Mouse (Mus musculus) monocyte, adult 5-6 weeks (primary cell): Measurements from ENCODE around the gene Spag5. TPM values are rescaled to one million over a fixed set of nuclear protein-coding genes. Genes with fewer than 3 reads are reported as not detected.
A peak's percentile ranks its signal among the peaks of the same experiment; 100 is the strongest.

ENCODE experiments used
- ATAC-seq: fragments of 153-309, 156-312 bp; replicated peaks from 2 replicates; pipeline ENCODE4 v1.8.0; 2017; ENCODE audit warnings: mild to moderate bottlenecking; ENCODE audit not compliant: low TSS enrichment, insufficient number of reproducible peaks, severe bottlenecking, poor library complexity, low FRiP score
- total RNA-seq: library from RNA; stranded (forward); fragments of 200-1000, 200-491, 200-594 nt; gene quantifications from 3 replicates; pipeline ENCODE4 v1.2.3, GENCODE M21; 2017

Gene Spag5
- total RNA-seq, 1 experiment from 2014 or later = 1.4 TPM

DNA sequence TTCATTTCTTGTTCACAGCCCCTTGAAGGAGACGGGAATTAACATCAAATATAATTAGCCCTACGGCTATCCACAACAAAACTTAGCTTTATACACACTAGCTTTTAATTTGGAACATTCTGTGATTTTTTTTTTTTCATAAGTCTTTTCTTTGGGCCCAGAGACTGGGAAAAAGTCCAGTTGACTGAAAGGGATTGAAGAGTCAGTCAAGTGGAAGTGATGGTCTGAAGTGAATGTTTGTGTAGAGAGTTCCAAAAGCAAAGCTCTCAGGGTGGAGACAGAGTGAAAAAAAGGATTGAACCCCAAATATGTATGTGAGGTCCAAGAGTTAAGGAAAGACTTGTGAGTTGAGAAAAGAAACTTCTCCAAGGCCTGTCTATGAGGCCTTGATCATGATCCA lies 17.1 kb downstream of the Spag5 start:
- ATAC-seq = no peak

DNA sequence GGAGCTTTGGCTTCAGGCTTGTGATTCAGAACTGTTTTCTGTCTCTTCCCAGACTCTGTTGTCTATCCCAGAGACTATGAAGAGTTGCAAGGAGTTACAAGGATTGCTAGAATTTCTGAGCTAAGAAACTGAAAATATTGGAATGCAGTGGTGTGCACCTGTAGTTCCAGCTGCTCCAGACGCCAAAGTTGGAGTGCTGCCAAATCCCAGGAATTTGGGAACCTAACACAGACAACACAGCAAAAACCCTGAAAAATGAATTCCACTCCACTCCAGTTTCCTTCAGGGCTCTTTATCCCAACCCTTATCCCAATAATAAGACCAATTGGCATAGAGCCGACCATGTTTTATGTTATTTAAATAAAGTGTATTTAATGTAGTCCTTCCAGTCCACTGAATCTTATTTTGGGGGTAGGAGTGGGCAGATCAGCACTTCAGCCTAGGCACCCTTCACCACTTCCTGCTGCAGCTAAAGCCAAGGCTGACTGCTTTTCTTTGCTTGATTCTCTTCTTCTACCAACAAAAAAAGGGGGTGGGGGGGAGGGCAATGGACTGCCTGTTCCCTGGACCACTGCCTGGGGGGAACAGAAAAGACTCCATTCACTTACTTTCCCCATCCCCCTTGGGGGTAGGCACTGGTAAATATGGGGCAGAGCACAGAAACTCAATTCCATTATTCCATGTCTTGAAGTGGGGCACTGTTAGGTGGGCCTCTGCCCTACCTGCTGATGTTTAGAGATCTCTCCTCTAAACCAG lies 20.9 kb downstream of the Spag5 start:
- ATAC-seq = no peak

DNA sequence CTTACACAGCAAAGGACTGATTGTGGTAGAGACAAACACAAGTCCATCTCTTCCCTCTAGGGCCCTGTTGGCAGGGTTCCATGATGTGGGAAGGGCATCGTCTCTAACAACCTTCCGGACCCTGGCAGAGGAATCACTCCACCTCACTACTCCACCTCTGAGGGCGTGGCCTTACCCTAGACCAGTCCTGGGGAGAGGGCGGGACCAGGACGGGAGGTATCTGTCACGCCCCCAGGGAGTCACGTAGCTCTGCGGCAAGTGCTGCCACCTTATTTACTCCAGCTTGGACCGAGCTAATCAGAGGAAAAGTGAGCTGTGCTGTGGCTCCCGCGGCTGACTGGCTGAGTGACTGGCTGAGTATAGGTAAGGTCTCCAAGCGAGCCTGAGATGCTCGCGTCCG lies 21.5 kb downstream of the Spag5 start, which contains the start of gene Aldoc:
Aldoc (plus strand) TSS at position 109 of the 400 bp plus-strand sequence.
- peak; percentile 90 for ATAC-seq

DNA sequence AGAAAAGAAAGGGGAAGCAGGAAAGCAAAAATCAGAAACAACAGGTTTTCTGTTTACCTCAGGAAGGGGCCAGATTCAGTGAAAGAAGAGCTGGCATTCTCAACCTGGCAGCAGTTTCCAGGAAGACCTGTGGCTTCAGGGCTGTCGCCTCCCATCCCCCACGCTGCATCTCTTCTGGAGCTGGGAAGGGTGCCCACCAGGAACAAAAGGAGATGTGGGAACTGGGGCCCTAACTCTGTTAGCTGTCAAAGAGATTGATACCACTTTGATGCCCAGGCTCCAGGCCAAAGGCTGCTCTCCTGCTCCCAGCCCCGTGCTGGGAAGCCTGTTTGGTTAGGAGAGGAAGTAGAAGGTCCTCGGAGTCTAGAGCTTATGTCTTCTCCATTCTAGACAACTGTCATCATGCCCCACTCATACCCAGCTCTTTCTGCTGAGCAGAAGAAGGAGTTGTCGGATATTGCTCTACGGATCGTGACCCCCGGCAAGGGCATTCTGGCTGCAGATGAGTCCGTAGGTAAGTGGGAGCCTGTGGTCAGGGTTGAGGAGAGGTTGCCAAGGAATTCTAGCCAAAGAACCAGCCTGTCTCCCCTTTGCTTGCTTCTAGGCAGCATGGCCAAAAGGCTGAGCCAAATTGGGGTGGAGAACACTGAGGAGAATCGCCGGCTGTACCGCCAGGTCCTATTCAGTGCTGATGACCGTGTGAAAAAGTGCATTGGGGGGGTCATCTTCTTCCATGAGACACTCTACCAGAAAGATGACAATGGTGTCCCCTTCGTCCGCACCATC lies 22.9 kb downstream of the Spag5 start:
- ATAC-seq = no peak

DNA sequence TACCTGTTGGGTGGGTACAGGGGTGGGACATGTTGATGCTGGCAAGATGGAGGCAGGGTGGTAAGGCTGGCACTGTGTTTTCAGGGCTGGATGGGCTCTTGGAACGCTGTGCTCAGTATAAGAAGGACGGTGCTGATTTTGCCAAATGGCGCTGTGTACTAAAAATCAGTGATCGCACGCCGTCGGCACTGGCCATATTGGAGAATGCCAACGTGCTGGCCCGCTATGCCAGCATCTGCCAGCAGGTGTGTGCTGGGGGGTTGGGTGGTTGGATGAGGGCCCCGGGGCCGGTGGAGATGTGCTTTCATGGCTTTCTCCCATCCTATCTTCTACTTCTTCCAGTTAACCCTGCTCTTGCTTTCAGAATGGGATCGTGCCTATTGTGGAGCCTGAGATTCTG lies 23.6 kb downstream of the Spag5 start:
- ATAC-seq = no peak

DNA sequence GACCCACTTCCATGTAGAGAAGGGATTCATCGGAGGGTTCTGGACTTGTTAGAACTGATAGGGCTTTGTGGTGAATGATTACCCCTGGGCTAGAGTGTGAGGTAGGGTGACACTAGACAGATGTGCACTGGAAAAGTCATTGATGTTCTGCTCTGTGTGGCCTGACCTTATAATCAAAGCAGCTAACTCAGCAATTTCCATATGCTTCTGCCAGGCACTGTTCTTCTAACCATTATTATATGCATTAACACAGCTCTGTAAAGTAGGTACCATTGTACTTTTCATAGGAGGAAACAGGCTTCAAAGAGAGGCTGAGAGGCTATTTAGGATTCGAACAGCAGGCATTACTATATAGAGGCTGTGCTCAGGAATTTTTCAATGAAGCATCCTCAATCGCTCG lies 25.9 kb downstream of the Spag5 start:
- no peak for ATAC-seq

DNA sequence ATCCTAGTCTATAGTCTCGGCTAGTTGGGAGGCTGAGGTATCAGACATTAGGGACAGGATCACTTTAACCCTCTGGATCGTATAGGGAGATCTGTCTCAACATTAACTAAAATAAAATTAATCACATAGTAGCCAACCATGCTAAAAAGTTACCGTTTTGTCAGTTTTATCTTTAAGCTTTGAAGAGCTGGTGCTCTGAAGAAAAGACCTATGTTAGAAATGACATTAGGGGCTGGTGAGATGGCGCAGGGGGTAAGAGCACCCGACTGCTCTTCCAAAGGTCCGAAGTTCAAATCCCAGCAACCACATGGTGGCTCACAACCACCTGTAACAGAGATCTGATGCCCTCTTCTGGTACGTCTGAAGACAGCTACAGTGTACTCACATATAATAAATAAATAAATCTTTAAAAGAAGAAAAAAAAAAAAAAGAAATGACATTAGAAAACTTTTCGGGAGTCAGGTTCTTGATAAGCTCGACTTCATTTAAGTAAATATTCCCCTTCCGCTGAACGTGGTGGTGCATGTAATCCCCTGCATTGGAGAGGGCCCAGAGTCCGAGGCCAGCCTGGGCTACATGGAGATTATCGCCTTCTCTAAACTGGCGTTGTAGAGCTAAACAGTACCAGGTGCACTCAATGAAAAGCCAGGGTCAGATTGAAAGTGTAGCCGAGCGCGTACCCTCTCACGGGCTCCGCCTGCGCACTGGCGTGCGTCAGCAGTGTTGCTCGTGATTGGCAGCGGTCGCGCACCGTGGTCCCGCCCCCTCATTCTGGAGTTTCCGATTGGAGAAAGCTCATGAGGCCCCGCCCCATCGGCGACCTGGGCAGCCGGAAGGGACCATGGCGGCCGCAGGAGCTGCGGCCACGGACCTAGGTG lies 26.5 kb downstream of the Spag5 start, which contains the start of gene Pigs:
Pigs (plus strand) TSS at position 782 of the 878 bp plus-strand sequence.
- peak; percentile 99 for ATAC-seq

DNA sequence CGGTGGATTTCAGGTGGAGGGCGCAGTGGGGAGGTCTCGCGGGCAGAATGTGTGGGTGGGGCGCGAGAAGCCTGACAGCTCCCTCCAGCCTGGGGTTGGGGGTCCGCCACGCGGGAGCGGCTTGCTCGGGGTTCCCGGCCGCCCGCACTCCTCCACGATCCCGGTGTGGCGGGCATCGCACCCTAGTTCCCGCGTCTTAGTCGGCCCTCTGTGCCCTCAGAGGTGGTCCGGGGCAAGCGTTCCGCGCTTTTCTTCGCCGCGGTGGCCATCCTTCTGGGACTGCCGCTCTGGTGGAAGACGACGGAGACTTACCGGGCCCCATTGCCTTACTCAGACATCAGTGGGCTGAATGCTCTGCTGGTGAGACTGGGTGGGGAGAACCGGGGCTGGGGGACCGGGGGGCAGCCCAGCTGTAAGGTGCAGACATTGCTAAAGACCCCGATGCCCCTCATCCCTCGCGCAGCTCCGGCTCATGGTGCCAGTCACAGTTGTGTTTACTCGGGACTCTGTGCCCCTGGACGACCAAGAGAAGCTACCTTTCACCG lies 27.3 kb downstream of the Spag5 start:
- no peak for ATAC-seq

DNA sequence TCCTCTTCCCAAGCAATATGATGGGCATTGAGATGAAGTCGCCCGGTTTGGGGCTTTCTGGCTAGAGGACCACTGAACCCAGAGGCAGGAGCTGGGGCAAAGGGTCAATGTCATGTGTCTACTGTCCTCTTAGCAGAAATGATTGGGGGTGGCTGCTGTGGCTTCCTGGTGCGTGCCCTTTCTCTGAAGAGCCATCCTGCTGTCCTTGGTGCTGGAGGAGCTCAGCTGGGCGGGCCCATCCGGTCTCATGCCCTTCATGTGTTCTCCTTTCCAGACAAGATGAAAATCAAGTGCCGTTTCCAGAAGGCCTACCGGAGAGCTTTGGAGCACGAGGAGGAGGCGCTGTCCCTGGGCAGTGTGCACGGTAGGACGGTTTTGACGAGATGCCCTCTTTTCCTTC lies 31.3 kb downstream of the Spag5 start:
- no peak for ATAC-seq

DNA sequence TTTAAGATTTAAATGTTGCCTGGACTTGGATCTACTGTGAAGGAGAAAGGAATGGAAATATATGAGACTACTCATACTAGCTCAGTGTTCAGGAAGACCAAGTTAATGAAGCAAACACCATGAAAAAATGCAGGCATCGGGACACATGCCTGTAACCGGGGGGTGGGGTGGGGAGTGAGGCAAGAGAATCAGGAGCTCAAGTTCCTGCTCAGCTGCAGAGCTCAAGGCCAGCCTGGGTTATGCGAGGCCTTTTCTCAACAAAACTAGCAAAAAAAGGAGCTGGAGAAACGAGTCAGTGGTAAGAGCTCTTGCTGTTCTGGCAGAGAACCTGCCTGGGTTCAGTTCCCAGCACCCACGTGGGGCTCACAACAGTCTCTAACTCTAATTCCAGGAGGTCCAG lies 32.7 kb downstream of the Spag5 start:
- no peak for ATAC-seq

DNA sequence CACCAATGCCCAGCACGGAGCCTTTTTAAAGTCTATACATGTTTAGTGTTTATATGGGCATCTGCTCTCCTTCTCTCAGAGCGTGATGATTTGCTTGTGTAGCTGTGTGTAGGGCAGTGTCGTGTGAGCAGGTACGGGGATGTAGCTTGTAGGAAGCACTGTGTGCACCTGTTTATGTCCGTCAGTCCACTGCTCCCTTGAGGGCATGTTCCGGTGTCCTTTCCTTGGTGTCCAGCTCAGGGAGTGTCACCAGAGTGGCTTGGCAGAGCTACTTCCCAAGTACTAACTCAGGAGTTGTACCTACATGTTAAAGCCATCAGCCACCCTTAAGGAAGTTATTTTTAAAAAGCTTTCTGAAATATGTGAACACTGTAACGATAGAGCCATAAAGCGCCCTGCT lies 35.7 kb downstream of the Spag5 start:
- ATAC-seq = no peak

DNA sequence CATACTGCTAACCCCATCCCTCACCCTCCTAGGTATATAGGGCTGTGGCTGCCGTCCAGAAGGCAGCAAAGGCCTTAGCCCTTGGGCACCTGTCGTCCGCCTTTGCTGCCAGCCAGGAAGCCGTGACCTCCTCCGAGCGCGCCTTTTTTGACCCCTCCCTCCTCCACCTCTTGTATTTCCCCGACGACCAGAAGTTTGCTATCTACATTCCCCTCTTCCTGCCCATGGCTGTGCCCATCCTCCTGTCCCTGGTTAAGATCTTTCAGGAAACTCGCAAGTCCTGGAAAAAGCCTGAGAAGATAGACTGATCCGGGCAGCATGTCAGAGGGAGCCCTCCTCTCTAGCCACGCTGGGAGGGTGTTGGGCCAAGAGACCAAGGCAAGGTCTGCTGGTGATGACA lies 40.4 kb downstream of the Spag5 start:
- no peak for ATAC-seq

DNA sequence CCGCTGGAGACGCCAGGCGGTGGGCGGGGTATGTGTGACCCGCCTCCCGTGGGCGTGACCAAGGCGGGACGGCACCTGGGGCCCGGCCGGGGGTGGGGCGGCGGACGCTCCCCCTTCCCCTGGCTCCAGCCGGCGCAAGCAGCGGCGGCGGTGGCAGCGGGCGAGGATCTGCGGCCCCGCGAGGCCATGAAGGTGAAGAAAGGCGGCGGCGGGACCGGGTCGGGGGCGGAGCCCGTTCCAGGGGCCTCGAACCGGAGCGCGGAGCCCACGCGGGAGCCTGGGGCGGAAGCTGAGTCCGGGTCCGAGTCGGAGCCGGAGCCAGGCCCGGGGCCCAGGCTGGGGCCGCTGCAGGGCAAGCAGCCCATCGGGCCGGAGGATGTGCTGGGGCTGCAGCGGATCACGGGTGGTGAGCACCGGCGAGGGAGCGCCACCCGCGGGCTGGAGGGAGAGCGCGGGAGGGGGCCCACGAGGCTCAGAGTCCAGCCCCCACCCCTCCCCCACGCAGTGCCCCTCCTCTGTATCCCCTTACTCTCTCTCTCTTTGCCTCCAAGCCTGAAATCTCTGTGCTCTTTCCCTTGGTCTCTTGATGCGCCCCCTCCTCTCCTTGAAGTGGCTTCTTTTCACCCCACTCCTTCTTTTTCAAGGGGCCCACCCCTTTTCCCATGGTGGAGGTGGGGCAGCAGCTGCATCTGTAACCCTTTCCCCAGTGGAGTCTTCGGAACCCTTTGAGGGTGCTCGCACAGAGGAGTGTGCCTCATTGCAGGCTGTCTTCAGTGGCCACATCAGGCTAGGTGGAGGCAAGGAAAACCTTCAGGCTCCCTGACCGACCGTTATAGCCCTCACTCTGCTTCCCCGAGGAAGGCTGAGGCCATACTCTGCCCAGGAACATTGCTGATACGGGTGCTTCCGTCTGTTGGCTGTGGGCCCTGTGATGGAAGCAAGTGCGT lies 42.3 kb downstream of the Spag5 start, which contains the start of gene Unc119:
Unc119 (plus strand) TSS at position 102 of the 947 bp plus-strand sequence.
- ATAC-seq = no peak

DNA sequence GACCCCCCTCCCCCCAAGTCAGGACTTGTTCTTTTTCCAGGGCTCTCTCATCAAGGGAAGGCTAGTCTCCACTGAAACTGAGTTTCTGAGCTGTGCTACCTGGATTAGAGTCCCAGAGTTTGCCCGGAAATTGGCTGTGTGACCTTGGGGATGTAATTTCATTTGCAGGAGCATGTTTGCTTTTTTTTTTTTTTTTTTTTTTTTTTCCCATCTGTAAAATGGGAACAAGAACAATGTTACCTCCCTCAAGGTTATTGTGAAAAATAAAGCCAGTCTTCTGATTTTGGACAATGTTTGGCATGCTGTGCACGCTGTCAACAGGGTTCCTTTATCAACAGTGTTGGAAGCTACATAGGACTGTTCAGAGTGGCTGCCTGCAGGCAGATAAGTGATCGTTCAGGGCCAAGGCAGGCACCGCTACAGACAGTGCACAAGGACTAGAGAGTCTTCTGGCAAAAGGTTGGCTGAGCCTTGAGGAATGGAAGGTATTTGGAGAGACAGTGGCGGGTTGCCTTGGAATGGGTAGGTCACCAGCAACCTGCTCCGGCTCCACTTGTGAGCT lies 43.1 kb downstream of the Spag5 start:
- no peak for ATAC-seq

DNA sequence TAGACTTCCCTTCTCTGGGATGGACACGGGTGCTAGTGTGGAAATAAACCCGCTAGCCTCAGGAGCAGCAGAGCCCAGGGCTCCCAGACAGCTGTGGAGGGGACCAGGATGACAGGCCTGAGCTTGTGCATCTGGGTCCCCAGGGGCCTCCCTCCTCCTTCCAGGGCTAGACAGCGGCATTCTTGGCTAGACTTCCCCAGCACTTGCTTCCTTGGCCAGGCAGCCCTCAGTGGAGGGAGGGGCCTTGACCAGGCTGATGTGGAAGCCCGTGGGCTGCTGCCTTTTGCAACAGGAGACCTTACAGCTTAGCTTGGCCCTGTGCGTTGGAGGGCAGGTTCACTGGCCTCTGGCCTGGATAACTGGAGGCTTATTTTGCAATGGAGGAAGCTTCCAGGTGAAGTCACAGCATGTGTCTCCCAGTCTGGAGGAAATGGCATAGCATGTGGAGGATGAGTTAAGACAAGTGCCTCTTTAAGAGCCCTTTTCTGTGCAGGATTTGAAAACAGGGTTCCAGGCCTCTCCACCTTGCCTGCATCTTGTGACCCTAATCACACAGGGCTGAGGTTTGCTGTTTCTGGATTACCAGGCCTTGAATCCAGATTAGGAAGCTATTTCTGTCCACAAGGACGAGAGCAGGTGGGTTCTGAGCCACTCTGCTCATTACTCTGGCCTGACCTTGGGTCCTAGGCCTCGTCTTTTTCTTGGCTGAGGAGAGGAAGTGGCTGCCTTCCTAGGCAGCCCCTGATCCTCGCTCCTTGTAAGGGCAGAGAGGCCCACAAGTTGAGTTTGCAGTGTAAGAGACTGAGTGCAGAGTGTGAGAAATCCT lies 43.8 kb downstream of the Spag5 start:
- no peak for ATAC-seq

DNA sequence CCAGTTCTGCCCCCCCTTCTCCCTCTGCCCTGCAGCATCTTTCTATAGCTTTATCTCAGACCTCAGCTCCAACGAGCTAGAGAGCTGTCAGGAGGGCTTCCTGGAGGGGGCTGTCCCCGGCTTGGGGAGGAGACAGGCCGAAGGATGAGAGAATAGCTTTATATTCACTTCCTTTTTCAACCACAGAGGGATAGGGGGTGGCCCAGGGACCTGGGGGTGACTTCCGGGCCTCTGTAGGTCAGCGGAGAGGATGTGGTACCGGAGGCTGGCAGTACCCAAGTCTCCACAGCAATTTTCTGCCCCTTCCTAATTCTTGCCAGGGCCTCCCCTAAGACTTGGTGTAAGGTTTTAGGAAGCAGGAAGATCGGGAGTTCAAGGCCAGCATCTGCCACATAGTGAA lies 44.5 kb downstream of the Spag5 start:
- ATAC-seq = peak; percentile 55
